Mouse (Mus musculus): ENCODE measurements at regions not wholly inside any gene's neighbourhood (a gene's known extent, or its start where the extent isn't known, plus 50 kb on each side); places are given as distances from the start of the nearest gene placed in this dataset.
"Not testable (repeated sequence)": the region's sequence is repeated elsewhere in the genome, so short reads cannot be mapped to it uniquely, and the experiment has no call there.

DNA sequence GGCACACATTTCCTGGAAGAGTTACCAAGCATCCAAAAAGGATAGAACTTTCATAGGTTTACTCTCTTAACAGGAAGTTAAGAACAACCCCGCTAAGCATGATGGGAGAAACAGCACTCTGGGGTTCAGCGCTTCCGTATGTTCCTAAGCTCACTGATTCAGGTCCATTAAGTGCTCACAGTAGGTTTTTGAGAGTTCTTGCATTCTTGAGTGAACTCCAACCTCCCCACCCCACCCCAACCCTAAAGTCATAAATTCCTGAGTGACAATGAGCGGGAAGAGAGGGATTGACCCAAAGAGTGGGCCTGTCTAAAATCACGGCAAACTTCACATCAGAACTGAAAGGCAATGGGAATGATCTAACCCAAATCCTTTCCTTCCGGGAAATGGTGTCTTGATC lies 405.9 kb downstream of the Lrig3 start:
- no peak for DNase-seq (ENCODE audit: low spot score in 2 of 2)

DNA sequence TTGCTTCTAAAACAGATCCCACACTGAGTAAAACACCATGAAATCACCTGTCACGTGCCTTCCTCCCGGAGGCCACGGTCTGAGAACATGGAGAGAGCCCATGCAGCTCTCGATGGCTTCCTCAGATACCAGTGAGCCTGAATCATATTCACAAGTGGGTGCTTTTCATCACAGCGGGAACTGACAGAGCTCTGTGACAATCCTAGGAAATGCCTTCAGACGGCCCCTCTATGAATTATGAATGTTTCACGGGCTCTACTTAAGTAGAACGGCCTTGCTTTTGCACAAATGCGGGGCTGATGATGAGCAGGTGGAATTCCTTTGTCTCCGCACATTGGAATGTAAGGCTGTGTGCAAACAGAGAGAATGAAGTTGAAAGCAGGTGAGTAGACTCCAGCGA lies 383.1 kb downstream of the Lrig3 start:
- DNase-seq (ENCODE audit: low spot score in 2 of 2) = no peak

DNA sequence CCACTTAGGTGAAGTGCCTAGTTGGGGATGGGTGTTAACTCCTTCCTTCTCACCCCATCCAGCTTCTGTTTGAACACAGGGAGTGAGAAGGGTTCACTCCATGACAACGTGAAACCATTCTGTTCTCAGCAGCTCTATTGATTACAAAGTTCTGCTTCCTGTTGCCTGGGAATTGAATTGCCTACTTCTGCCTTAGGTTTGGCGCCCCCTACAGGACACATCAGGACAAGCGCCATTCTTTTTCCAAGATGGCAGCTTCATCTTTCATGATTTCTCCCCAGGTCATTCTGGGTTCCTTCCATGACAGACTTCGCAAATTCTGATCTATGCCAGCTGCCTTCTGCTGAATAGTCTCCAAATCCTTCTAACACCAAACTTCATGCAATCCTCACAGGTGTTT lies 371.5 kb downstream of the Lrig3 start:
- DNase-seq (ENCODE audit: low spot score in 2 of 2) = no peak

DNA sequence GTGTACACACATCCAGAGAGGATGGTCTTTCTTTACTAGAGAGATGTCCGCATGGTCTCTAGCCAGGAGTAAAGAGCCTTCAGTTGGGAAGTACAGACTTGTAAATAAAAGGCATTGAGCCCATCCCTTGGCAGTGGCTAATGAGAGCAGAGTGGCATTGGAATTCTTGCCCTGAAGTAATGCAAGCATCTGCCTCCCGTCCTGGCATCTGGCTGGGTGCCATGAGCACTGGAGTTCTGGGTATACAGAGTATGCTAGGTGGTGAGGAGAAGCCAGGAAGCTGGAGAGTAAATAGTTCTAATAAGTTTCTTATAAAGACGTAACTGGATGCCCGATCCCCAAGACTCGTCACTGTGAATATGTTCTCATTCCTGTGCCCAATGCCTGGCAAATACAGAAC lies 367.8 kb downstream of the Lrig3 start:
- no peak for DNase-seq (ENCODE audit: low spot score in 2 of 2)

DNA sequence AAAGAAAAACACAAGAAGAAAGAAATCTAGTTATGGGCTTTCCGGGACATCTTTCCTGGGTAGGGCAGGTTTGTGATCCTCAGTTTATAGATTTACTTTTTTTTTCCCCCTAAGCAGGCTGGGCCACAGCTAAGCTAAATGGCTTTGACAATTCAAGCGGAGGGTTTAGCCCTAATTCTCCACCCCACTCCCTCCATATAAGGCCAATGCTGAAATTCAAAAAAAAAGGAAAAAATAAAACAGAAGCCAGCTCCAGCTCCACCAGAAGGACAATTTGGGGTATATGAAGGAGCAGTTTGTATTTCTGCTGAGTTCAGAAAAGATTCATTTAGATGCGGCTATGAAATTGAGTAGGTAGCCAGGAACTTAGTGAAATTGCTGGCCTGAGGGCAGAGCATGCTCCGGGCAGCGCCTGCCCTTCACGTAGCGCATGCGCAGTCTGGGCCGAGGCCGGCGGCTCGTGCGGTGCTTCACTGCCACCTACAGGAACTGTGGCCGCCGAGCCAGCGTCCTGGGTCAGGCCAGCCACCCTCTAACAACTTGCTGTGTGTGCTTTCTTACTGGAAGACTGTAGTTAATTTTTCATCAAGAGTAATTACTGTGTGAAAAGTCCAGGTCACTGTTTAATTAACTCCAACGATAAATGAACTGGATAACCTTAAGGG lies 364.5 kb downstream of the Lrig3 start:
- peak in 1 of 2 experiments; percentile 12 for DNase-seq (ENCODE audit: low spot score in 2 of 2)

DNA sequence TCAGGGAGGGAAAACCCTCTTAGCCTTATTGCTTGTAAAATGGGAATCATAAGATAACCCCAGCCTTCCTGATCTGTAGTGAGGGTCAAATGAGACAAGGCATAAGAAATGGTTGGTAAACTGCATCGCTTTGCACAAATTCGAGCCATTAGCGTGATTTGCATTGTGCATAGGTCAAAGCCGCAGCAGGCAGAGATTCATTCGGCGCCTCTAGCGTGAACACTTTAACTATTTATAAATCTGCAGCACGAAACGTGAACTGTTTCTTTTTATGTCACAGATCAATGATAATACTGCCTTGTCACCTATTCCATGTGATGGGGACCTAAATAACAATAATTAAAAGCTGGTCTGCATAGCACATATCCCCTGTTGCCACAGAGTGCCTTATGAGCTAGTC lies 354.9 kb downstream of the Lrig3 start:
- DNase-seq (ENCODE audit: low spot score in 2 of 2) = no peak

DNA sequence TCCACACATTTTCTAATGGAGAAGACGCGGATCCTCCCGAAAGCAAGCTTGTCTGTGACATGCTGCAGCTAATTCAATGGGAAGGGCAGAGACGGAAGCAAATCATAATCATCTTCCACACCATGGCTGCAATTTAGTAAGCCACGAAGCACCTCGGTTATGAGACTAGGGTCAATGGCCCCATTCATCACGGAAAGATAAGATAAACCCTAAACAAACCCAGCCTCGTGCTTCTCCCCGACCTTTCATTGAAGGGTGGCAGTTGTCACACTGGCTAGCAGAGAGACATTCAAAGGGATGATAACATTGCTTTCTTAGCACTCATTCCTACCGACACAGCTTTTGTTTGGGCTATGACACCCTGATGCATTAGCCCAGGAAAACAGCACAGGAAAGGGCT lies 353.8 kb downstream of the Lrig3 start:
- no peak for DNase-seq (ENCODE audit: low spot score in 2 of 2)

DNA sequence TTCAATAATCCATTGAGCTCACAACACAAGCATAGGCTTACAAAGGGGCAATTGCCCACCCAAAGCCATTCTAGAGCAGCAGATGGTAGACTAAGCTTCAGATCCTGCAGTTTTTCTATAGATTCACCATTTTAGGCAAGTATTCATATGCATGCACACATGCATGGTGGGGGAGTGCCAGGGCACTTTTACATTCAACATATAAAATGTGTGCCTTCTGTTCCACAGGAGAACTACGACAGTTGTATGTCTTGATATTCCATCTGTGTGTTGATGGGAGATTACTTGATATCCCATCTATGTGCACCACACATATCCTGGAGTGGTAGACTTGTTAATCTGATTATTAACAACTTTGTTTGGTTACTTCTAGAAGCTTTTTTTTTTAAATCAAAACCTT lies 334.0 kb downstream of the Lrig3 start:
- DNase-seq (ENCODE audit: low spot score in 2 of 2) = no peak

DNA sequence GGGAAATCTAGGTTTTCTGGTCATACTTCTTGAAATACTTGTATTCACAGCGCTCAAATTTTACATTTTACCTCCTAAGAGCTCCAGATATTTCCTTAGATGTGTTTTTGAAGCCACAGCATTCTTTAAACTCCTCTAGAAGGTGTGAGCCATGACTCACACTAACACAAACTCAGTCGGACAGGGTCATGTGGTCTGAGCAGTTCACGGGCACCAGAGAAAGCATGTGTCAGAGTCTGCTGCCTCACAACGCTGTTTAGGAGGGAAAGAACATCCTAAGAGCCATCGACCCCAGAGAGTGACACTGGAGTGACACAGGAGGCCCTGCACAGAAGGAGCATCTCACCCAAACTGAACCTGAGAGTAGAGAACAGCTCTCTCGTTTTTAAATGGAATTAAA lies 332.2 kb downstream of the Lrig3 start:
- no peak for DNase-seq (ENCODE audit: low spot score in 2 of 2)

DNA sequence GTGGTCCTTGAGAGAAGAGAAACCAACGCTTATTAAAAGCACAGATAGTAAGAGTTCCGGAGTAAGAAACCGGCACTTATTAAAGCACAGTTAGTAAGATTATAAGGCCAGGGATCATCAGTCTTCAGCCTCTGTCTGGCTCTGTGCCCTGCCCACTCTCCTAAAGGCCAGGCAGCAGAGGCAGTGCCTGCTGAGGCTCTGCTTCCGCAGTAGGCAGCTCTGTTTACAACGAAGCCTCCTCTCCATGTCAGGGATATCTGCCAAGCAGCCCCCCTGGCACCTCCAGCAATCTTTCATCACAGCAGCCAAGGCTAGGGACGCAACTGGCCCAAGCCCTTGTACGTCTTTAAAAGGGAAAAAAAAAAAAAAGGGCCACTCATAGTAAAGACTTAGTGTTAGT lies 329.9 kb downstream of the Lrig3 start:
- DNase-seq (ENCODE audit: low spot score in 2 of 2) = no peak

DNA sequence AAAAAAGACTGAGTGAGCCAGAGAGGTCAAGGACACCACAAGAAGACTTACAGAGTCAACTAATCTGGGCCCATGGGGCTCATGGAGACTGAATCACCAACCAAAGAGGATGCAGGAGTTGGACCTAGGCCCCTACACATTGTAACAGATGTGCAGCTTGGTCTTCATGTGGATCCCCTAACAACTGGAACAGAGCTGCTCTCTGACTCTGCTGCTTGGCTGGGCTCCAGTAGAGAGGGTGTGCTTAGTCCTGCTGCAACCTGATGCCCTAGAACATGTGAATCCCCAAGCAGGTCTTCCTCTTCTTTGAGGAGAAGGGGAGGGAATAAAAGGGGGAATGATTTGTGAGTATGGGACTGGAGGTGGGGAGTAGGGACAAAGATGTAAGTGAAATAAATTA lies 325.8 kb downstream of the Lrig3 start:
- no peak for DNase-seq (ENCODE audit: low spot score in 2 of 2)

DNA sequence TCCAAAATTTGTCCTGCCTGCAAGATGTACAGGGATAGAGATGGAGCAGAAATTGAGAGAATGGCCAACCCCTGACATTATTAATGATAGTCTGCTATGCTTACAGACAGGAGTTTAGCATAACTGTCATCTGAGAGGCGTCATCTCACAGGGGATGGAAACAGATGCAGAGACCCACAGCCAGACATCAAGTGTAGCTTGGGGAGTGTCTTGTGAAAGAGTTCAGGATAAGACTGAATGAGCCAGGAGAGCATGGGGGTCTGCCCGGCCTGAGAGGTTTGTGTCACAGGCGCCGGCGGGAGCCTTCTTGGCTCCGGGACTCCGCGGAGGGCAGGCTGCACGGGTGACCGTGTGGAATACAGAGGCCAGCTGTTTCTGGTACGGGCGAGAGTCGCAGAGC lies 319.1 kb downstream of the Lrig3 start:
- DNase-seq (ENCODE audit: low spot score in 2 of 2) = not testable (repeated sequence)

DNA sequence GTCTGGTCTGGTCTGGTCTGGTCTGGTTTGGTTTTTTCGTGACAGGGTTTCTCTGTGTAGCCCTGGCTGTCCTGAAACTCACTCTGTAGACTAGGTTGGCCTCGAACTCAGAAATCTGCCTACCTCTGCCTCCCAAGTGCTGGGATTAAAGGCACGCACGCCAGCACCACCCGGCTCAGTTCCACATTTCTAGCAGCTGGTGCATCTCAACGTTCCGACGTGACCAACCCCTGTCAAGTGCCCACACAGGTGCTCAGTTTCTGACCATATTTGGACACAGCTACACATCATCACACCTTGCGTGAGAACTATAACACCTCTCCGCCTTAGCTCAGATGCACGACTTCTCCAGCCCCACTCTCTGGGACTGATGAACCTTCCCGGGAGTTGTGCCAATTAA lies 304.4 kb downstream of the Lrig3 start:
- no peak for DNase-seq (ENCODE audit: low spot score in 2 of 2)

DNA sequence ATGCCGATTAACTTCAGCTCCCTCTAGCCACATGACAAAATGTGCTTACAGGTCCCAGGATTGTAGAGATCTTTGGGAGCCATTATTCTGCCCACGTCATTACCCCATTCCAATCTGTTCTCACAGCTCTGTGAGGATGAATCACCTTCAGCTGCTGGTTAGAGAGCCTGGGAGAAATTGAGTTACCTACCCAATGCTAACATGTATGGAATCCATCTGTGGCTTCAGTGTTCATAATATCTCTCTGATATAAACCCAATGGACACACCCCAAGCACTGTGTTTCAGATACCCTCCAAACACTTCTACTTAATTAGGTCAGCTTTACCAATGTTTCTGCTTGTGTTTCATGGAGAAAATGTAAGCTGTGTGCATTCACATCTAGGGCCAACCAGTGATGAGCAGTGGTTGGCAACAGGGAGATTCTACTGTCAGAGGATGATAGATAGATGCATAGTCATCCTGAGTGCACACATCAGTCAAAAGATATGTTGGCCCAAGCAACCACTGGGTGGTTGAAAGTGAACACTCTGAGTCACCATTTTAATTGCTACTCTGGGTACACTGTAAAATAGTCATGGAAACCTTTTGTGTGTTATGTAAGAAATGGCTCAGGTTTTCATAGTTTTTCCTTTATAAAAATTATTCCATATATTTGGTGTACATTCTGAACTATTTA lies 301.5 kb downstream of the Lrig3 start:
- DNase-seq (ENCODE audit: low spot score in 2 of 2) = no peak

DNA sequence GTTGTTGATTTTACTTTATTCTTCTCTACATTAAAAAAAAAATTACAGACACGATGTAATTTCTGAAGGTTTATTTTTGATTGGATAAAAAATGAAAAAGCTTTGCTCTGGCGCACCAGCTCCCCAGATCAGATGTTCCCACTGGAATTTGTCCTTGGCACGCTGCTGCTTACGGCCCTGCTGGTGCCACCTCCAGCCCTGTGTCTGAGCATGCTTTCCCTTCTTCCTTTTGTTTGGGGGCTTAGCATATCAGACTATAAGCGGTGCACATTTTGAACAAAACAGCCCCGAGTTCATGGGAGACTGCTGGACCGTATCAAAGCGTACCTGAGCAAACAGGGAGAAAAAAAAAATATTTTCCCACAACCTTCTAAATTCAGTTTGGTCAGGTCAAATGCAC lies 291.2 kb downstream of the Lrig3 start:
- DNase-seq (ENCODE audit: low spot score in 2 of 2) = no peak

DNA sequence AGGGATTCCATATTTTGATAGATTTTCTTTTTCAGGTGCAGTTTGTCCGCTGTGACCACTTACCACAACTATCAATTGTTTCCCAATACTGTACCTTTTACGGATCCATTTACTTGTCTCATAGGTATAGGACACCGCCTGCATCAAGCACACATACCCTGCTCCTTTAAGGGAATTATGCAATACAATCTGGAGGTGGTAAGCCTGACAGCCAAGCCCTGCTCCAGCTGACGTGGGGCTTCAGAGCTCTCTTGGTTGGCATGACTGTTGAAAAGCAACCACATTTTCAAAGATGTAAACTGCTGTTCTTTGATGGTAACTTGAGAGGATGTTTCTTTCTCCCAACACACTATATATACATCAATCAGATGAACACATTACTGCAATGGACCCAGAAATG lies 288.2 kb downstream of the Lrig3 start:
- DNase-seq (ENCODE audit: low spot score in 2 of 2) = no peak

DNA sequence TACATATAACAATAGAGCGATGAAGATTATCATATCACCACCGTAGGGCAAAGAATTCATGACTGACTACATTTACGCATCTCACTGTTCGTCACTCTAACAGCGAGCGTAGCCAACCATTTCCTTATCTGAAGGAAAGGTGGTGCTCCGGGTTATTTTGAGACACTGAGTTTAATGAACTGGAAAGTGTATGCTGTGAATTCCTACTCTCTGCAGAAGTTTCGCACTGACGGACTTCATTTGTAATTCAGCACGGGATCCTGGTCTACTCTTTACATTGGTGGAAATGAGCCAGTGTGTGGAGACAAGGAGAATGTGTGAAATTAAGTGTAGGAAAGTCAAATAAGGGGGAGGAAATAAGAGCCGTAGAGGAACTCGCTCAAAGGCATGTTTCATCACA lies 283.2 kb downstream of the Lrig3 start:
- no peak for DNase-seq (ENCODE audit: low spot score in 2 of 2)

DNA sequence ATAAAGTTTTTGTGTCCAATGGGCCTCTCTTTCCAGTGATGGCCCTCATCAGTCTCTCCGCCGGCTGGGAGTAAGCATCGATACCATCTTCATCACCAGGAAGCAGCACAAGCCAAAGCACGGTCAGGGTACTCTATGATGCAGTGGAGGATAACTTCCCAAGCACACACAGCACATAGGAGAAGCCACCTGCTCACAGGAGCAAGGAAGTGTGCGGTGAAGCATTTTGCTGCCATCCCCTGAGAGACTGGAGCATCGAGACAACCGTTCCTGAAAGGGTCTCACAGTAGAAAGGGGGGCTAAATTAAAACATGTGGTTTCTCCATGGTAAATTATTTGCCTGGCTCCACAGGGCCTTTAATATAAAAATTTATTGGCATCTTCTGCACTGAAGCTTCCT lies 277.1 kb downstream of the Lrig3 start:
- DNase-seq (ENCODE audit: low spot score in 2 of 2) = no peak

DNA sequence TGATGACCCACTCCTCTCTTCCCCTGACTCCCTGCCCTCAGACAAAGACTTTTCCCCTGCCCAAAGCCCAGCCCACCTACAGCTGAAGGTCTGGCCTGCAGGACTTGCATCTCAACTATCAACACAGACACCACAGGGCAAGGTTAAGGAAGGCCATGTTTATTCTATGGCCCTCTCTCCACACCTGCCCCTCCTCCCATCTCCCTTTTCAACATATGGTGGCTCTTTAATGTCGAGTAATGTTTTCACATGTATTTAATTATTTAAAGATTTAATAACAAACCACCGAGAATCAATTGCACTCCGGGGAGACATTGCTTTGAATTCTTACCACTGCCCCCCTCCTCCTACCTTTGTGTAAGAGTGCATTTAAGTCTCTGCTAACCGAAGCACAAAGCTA lies 273.6 kb downstream of the Lrig3 start:
- DNase-seq (ENCODE audit: low spot score in 2 of 2) = no peak

Data from thymus, postnatal 10 days (tissue).